Mouse (Mus musculus): ENCODE data around the gene Rhoh. TPM values are rescaled to one million over a fixed set of nuclear protein-coding genes. Genes with fewer than 3 reads are reported as not detected.

Gene Rhoh
- polyA plus RNA-seq, 1 experiment from 2014 or later, result 1.3 TPM

DNA sequence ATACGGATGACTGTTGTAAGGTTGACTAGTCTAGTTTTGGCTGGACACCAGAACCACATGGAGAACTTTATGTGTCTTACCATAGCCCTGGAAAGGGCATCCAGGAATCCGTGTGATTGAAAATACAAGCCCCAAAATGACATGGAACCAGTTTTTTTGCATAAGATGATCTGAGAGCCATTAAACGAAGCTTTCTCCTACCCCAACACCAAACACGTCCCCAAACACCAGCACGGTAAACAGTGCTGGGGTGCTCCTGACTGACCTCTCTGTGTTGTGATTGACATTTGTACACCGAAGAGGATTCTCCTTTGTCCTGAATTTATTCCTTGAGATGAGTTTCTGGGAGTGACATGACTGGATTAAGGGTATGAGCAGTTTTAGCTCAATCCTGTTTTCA lies 5.6 kb downstream of the Rhoh start:
- WGBS, result 85% methylated on average over 6 of the region's 6 CpGs

DNA sequence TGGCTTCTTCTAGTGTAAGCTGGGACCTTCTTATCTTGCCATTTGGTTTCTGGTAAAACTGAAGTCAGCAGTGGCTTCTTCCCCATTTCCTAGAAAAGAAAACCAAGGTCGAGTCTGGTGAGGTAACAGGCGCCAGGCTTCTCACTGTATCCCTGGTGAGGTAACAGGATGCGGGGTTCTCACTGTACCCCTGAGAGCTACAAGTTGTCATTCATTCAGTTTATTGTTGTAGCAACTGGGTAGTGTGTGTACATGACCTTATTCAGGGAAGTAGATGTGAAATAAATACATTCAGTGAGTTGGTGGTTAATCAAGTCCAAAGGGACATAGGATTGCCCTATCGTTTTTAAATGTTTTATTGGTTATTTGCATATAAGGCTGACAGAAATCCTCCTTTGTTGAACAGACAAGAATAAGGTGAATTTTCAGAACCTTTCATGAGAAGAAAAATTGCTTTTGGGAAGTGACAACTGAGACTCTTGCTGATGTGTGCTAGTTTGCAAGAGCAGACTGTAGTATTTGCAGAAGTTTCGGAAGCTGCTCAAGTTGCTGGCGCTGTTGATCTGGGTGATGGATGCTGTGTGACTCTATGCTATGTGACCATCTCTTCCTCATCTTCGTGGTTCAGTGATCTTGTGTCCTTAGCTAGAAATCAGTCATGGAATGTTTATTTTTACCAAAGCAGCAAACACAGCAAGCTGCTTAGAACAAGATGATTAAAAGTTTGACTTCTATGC lies 6.5 kb downstream of the Rhoh start:
- WGBS, result 75% methylated on average over 7 of the region's 7 CpGs
- Histone ChIP-seq H3K4me3 (ENCODE audit: low read length) (no peak overlapping the region), H3K4me1 (ENCODE audit: control insufficient read depth, insufficient read depth, low read length) (no peaks in the 10 kb centered on the region), H3K27ac (ENCODE audit: low read length) (no peak overlapping the region), H3K4me2 (ENCODE audit: low read depth, low read length) (no peak overlapping the region), H3K36me3 (ENCODE audit: control insufficient read depth, insufficient read depth, low read length) (no peaks in the 10 kb centered on the region), H3K27me3 (replicated peaks; ENCODE audit: control insufficient read depth, insufficient read depth, low read length) (no peaks in the 10 kb centered on the region), H3K9ac (ENCODE audit: low read depth, low read length) (no peak overlapping the region), H3K9me3 (ENCODE audit: control insufficient read depth, low read length) (no peaks in the 10 kb centered on the region)
- no peak for ATAC-seq

More for the DNA sequence above, 5.6 kb downstream of the Rhoh start:
- Histone ChIP-seq H3K4me2 (ENCODE audit: low read depth, low read length) (no peak overlapping the region), H3K4me1 (ENCODE audit: control insufficient read depth, insufficient read depth, low read length) (no peaks in the 10 kb centered on the region), H3K4me3 (ENCODE audit: low read length) (no peak overlapping the region), H3K36me3 (ENCODE audit: control insufficient read depth, insufficient read depth, low read length) (no peaks in the 10 kb centered on the region), H3K27ac (ENCODE audit: low read length) (no peak overlapping the region), H3K9me3 (ENCODE audit: control insufficient read depth, low read length) (no peaks in the 10 kb centered on the region), H3K27me3 (replicated peaks; ENCODE audit: control insufficient read depth, insufficient read depth, low read length) (no peaks in the 10 kb centered on the region), H3K9ac (ENCODE audit: low read depth, low read length) (no peak overlapping the region)
- no peak for ATAC-seq

DNA sequence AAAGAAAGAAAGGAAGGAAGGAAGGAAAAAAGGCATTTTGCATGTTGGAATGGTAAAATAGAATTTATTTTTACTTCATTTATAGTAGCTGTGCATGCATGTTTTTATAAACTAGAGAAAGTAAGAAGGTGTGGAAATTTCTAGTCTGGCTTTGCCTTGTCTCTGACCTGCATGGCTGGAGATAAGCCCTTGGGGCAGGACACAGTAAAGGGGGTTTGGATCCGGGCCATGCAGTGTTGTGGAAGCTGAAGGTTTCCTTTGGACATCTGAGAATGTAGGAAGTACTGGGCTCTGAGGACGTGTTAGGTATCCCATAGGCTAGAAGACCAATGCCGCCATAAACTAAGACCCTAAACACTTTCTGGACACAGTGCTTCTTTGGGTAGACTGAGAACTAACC lies 7.4 kb downstream of the Rhoh start:
- no peak overlapping the region for H3K4me2 ChIP-seq (ENCODE audit: low read depth, low read length)
- H3K9ac ChIP-seq (ENCODE audit: low read depth, low read length), result no peak overlapping the region
- no peaks in the 10 kb centered on the region for H3K36me3 ChIP-seq (ENCODE audit: control insufficient read depth, insufficient read depth, low read length)
- H3K4me3 ChIP-seq (ENCODE audit: low read length), result no peak overlapping the region
- H3K27me3 ChIP-seq (replicated peaks; ENCODE audit: control insufficient read depth, insufficient read depth, low read length), result no peaks in the 10 kb centered on the region
- WGBS, result 65% methylated on average over 3 of the region's 3 CpGs
- H3K27ac ChIP-seq (ENCODE audit: low read length), result no peak overlapping the region
- no peaks in the 10 kb centered on the region for H3K4me1 ChIP-seq (ENCODE audit: control insufficient read depth, insufficient read depth, low read length)
- no peaks in the 10 kb centered on the region for H3K9me3 ChIP-seq (ENCODE audit: control insufficient read depth, low read length)
- no peak for ATAC-seq

DNA sequence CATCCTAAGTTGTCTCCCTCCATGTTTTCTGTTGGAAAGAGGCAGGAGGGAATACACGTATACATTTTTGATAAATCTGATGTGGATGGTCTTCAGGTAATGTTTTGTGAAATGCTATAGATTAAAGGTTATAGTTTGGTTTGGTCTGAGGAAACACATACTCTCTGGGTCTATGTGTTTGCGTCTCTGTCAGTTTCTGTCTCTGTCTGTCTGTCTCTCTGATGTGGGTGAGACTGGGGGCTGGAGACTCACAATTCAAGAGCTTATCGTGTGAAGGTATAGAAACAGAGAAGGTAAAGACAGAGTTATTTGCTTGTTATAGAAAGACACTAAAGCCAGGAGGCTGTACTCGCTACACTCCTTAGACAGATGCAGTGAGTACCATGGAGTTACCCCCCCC lies 8.6 kb downstream of the Rhoh start:
- no peak for ATAC-seq

GRCm38 (mm10) chr5:65871276-65871875 lies 10.4 kb downstream of the Rhoh start:
- Histone ChIP-seq H3K4me3 (ENCODE audit: low read length) (no peak overlapping the region), H3K36me3 (ENCODE audit: control insufficient read depth, insufficient read depth, low read length) (no peaks in the 10 kb centered on the region), H3K27me3 (replicated peaks; ENCODE audit: control insufficient read depth, insufficient read depth, low read length) (no peaks in the 10 kb centered on the region), H3K4me2 (ENCODE audit: low read depth, low read length) (no peak overlapping the region), H3K9ac (ENCODE audit: low read depth, low read length) (no peak overlapping the region), H3K9me3 (ENCODE audit: control insufficient read depth, low read length) (no peaks in the 10 kb centered on the region), H3K27ac (ENCODE audit: low read length) (no peak overlapping the region), H3K4me1 (ENCODE audit: control insufficient read depth, insufficient read depth, low read length) (no peaks in the 10 kb centered on the region)
- no peak for ATAC-seq
- WGBS, result 86% methylated on average over 13 of the region's 13 CpGs

More for the DNA sequence above, 8.6 kb downstream of the Rhoh start:
- Histone ChIP-seq H3K4me1 (ENCODE audit: control insufficient read depth, insufficient read depth, low read length) (no peaks in the 10 kb centered on the region), H3K9ac (ENCODE audit: low read depth, low read length) (no peak overlapping the region), H3K36me3 (ENCODE audit: control insufficient read depth, insufficient read depth, low read length) (no peaks in the 10 kb centered on the region), H3K4me3 (ENCODE audit: low read length) (no peak overlapping the region), H3K27ac (ENCODE audit: low read length) (no peak overlapping the region), H3K4me2 (ENCODE audit: low read depth, low read length) (no peak overlapping the region), H3K9me3 (ENCODE audit: control insufficient read depth, low read length) (no peaks in the 10 kb centered on the region), H3K27me3 (replicated peaks; ENCODE audit: control insufficient read depth, insufficient read depth, low read length) (no peaks in the 10 kb centered on the region)
- 90% methylated on average over 4 of the region's 4 CpGs for WGBS

DNA sequence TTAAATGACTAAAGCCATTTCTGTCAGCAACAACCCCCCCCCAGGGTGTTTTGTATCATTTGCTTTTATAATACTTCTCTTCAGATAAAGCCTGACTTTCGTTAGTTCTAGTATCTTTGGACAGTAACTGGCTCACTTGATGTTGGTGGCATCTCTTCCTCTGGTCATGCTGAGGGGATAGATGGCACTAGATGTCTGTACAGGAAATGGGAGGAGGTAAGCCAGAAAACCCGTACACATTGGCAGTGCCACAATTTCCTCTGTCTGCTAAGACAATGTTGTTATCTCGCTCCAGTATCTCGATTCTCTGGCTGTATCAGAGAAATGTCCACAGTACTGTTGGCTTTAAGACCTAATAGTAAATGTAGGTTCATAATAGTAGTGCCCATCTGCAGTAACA lies 12.2 kb downstream of the Rhoh start:
- no peak overlapping the region for H3K27ac ChIP-seq (ENCODE audit: low read length)
- H3K9ac ChIP-seq (ENCODE audit: low read depth, low read length), result no peak overlapping the region
- WGBS, result 72% methylated on average over 4 of the region's 4 CpGs
- H3K27me3 ChIP-seq (replicated peaks; ENCODE audit: control insufficient read depth, insufficient read depth, low read length), result no peaks in the 10 kb centered on the region
- ATAC-seq, result no peak
- H3K36me3 ChIP-seq (ENCODE audit: control insufficient read depth, insufficient read depth, low read length), result no peaks in the 10 kb centered on the region
- no peaks in the 10 kb centered on the region for H3K9me3 ChIP-seq (ENCODE audit: control insufficient read depth, low read length)
- no peak overlapping the region for H3K4me2 ChIP-seq (ENCODE audit: low read depth, low read length)
- H3K4me1 ChIP-seq (ENCODE audit: control insufficient read depth, insufficient read depth, low read length), result no peaks in the 10 kb centered on the region
- H3K4me3 ChIP-seq (ENCODE audit: low read length), result no peak overlapping the region

DNA sequence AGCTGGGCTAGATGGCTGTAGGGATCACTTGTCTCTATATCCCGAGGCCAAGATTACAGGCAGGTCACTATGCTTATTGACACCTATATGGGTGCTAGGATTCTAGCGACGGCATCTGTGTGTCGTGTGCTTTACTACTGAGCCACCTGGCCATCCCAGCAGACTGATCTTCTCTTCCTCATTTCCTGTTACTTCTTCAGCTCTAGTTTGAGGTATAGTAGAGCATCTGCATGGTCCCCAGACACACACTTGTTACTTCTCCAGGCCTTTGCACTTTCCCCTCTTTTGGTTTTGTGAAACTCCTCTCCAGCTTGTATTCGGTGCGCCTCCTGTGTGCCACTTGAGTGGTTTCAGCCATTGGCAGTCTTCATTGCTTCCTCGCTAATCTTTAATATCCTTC lies 14.3 kb downstream of the Rhoh start:
- no peak overlapping the region for H3K27ac ChIP-seq (ENCODE audit: low read length)
- no peak overlapping the region for H3K9ac ChIP-seq (ENCODE audit: low read depth, low read length)
- no peaks in the 10 kb centered on the region for H3K9me3 ChIP-seq (ENCODE audit: control insufficient read depth, low read length)
- H3K4me2 ChIP-seq (ENCODE audit: low read depth, low read length), result no peak overlapping the region
- no peak for ATAC-seq
- H3K4me3 ChIP-seq (ENCODE audit: low read length), result no peak overlapping the region
- WGBS, result 89% methylated on average over 7 of the region's 7 CpGs
- no peaks in the 10 kb centered on the region for H3K4me1 ChIP-seq (ENCODE audit: control insufficient read depth, insufficient read depth, low read length)
- no peaks in the 10 kb centered on the region for H3K36me3 ChIP-seq (ENCODE audit: control insufficient read depth, insufficient read depth, low read length)
- H3K27me3 ChIP-seq (replicated peaks; ENCODE audit: control insufficient read depth, insufficient read depth, low read length), result no peaks in the 10 kb centered on the region

- Histone ChIP-seq H3K4me2 (ENCODE audit: low read depth, low read length) (no peak overlapping the region), H3K4me1 (ENCODE audit: control insufficient read depth, insufficient read depth, low read length) (no peaks in the 10 kb centered on the region), H3K4me3 (ENCODE audit: low read length) (no peak overlapping the region), H3K9ac (ENCODE audit: low read depth, low read length) (no peak overlapping the region), H3K27ac (ENCODE audit: low read length) (no peak overlapping the region), H3K9me3 (ENCODE audit: control insufficient read depth, low read length) (no peaks in the 10 kb centered on the region), H3K36me3 (ENCODE audit: control insufficient read depth, insufficient read depth, low read length) (no peaks in the 10 kb centered on the region), H3K27me3 (replicated peaks; ENCODE audit: control insufficient read depth, insufficient read depth, low read length) (no peaks in the 10 kb centered on the region)
- ATAC-seq, result no peak
- WGBS, result 57% methylated on average over 3 of the region's 3 CpGs
These were observed 17.4 kb downstream of the Rhoh start for GRCm38 (mm10) chr5:65878367-65878766.

GRCm38 (mm10) chr5:65881254-65881653 lies 20.2 kb downstream of the Rhoh start:
- H3K9ac ChIP-seq (ENCODE audit: low read depth, low read length), result no peak overlapping the region
- H3K4me2 ChIP-seq (ENCODE audit: low read depth, low read length), result no peak overlapping the region
- H3K27me3 ChIP-seq (replicated peaks; ENCODE audit: control insufficient read depth, insufficient read depth, low read length), result no peaks in the 10 kb centered on the region
- no peaks in the 10 kb centered on the region for H3K36me3 ChIP-seq (ENCODE audit: control insufficient read depth, insufficient read depth, low read length)
- H3K4me3 ChIP-seq (ENCODE audit: low read length), result no peak overlapping the region
- H3K27ac ChIP-seq (ENCODE audit: low read length), result no peak overlapping the region
- no peaks in the 10 kb centered on the region for H3K4me1 ChIP-seq (ENCODE audit: control insufficient read depth, insufficient read depth, low read length)
- 88% methylated on average over 2 of the region's 2 CpGs for WGBS
- ATAC-seq, result no peak
- no peaks in the 10 kb centered on the region for H3K9me3 ChIP-seq (ENCODE audit: control insufficient read depth, low read length)
